Mouse (Mus musculus): ENCODE data around the gene Itgad. TPM values are rescaled to one million over a fixed set of nuclear protein-coding genes. Genes with fewer than 3 reads are reported as not detected.

Itgad gene
- polyA plus RNA-seq, 1 experiment from 2014 or later: not detected

DNA sequence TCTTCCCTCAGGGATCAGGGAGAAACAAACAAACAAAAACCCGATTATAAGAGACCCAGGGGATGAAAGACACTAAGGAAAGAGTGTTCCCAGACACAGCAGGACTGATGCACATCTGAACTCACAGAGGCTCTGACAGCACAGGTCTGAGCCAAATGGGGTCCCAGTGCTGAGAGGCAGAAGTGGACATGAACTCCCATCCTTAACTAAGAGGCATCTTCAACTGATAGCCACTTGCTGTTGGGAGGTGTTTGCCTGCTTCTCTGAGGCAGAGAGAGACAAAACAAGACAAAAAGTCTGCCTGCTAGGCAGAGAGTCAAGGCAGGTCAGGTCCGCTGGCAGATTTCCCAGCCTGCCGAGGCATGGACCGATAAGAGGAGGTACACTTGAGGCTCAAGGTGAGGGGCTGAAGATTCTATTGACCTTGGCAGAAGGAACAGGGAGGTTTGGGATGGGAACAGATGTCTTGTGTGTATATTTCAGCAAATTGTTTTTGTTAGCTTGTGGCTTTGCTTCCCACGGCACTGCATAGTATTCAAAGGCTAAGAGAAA, 102.7 kb downstream of the Itgad start:
- ATAC-seq (ENCODE audit: low read depth) (no peak), DNase-seq (no peak)
- H3K36me3 ChIP-seq: no peaks in the 10 kb centered on the region
- H3K27ac ChIP-seq: no peak overlapping the region
- H3K4me1 ChIP-seq (replicated peaks): peaks cover 27% of the 10 kb centered on the region
- no peak overlapping the region for H3K9ac ChIP-seq
- H3K27me3 ChIP-seq: peaks cover 70% of the 10 kb centered on the region
- no peak overlapping the region for H3K4me3 ChIP-seq (replicated peaks)
- H3K9me3 ChIP-seq (replicated peaks): no peaks in the 10 kb centered on the region
- H3K4me2 ChIP-seq: no peak overlapping the region
- WGBS (ENCODE audit: insufficient replicate concordance): 52% methylated on average over 5 of the region's 5 CpGs

DNA sequence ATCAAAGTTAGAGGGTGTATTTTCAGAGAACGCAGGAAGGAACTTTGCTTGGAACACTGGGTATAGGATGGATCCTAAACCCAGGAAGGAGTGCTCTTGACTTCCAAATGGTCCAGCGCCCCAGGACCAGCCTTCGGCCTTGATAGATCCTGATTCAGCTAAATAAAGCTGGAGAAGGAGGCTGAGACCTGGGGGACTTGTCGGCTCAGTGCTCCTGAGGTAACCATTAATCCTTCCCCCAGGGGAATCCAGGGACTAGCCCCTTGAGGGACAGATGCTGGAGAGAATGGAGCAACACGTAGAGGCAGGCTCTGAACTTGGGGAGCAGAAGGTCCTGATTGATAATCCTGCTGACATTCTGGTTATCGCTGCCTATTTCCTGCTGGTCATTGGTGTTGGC, 111.2 kb downstream of the Itgad start, which contains the start of gene Slc5a2:
Slc5a2 (plus strand) TSS at position 247 of the 400 bp plus-strand sequence.
- Histone ChIP-seq H3K27ac (no peak within 1 kb of the TSS), H3K4me3 (replicated peaks) (no peak within 1 kb of the TSS), H3K4me1 (replicated peaks) (peaks cover 20% of the 10 kb centered on the region), H3K4me2 (no peak within 1 kb of the TSS), H3K36me3 (no peaks in the 10 kb centered on the region), H3K27me3 (peaks cover 35% of the 10 kb centered on the region), H3K9ac (no peak within 1 kb of the TSS), H3K9me3 (replicated peaks) (no peaks in the 10 kb centered on the region)
- 69% methylated on average over 6 of the region's 6 CpGs for WGBS (ENCODE audit: insufficient replicate concordance)
- ATAC-seq (ENCODE audit: low read depth) (no peak), DNase-seq (no peak)

DNA sequence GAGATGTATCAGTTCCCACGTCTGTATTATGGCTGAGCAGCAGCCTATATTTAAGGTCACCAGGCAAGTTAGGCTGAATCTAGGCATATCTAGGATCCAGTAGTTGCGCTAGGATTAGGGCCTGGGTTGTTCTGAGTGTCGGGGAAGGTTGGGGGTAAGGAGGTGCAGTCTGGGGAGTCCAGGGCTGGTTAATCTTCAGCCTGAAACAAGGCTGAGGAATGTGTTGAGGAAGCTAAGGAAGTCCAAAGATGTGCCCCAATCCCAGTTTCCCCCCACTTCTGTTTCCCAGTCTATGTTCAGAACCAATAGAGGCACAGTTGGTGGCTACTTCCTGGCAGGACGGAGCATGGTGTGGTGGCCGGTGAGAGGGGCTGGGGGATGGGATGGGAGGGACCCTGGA, 111.9 kb downstream of the Itgad start:
- WGBS (ENCODE audit: insufficient replicate concordance): 65% methylated on average over 5 of the region's 5 CpGs
- peaks cover 27% of the 10 kb centered on the region for H3K4me1 ChIP-seq (replicated peaks)
- H3K4me2 ChIP-seq: no peak overlapping the region
- no peak overlapping the region for H3K9ac ChIP-seq
- H3K4me3 ChIP-seq (replicated peaks): no peak overlapping the region
- H3K9me3 ChIP-seq (replicated peaks): no peaks in the 10 kb centered on the region
- peaks cover 30% of the 10 kb centered on the region for H3K27me3 ChIP-seq
- peaks cover 5% of the 10 kb centered on the region for H3K36me3 ChIP-seq
- ATAC-seq (ENCODE audit: low read depth) (no peak), DNase-seq (no peak)
- H3K27ac ChIP-seq: no peak overlapping the region

DNA sequence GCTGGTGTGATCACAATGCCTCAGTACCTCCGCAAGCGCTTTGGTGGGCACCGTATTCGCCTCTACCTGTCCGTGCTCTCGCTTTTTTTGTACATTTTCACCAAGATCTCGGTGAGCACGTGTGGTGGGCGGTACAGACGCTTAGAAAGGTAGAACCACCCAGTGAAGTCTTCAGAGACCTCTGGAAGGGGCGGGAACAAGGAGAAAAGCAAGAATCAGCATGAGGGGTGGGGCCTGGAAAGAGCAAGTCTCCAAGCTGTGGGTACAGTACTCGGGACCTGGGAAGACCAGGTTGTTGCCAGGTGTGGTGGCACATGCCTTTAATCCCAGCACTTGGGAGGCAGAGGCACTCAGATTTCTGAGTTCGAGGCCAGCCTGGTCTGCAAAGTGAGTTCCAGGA, 113.2 kb downstream of the Itgad start:
- DNase-seq (no peak), ATAC-seq (ENCODE audit: low read depth) (no peak)
- Histone ChIP-seq H3K4me2 (no peak overlapping the region), H3K27ac (no peak overlapping the region), H3K9me3 (replicated peaks) (no peaks in the 10 kb centered on the region), H3K27me3 (peaks cover 29% of the 10 kb centered on the region), H3K4me1 (replicated peaks) (peaks cover 37% of the 10 kb centered on the region), H3K36me3 (peaks cover 19% of the 10 kb centered on the region), H3K4me3 (replicated peaks) (no peak overlapping the region), H3K9ac (no peak overlapping the region)
- WGBS (ENCODE audit: insufficient replicate concordance): 59% methylated on average over 13 of the region's 13 CpGs

DNA sequence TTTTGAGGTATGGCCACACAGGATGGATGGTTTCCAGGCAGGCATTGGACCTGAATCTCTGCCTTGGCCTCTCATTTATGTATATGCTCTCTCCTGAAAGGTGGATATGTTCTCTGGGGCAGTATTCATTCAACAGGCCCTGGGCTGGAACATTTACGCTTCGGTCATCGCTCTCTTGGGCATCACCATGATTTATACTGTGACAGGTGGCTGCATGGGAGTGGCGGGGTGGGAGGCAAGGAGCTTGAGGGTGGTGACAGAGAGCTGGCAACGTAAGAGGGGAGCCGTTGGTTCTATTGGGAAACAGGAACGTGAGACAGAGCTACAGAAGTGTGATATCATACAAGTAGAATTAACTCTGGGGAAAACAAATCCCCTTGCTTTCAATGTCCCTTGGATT, 113.6 kb downstream of the Itgad start:
- WGBS (ENCODE audit: insufficient replicate concordance): 80% methylated on average over 7 of the region's 7 CpGs
- no peak overlapping the region for H3K4me2 ChIP-seq
- no peak overlapping the region for H3K4me3 ChIP-seq (replicated peaks)
- no peak for ATAC-seq (ENCODE audit: low read depth)
- H3K36me3 ChIP-seq: peaks cover 23% of the 10 kb centered on the region
- H3K4me1 ChIP-seq (replicated peaks): peaks cover 37% of the 10 kb centered on the region
- no peaks in the 10 kb centered on the region for H3K9me3 ChIP-seq (replicated peaks)
- no peak overlapping the region for H3K27ac ChIP-seq
- H3K9ac ChIP-seq: no peak overlapping the region
- DNase-seq: no peak
- peaks cover 25% of the 10 kb centered on the region for H3K27me3 ChIP-seq

DNA sequence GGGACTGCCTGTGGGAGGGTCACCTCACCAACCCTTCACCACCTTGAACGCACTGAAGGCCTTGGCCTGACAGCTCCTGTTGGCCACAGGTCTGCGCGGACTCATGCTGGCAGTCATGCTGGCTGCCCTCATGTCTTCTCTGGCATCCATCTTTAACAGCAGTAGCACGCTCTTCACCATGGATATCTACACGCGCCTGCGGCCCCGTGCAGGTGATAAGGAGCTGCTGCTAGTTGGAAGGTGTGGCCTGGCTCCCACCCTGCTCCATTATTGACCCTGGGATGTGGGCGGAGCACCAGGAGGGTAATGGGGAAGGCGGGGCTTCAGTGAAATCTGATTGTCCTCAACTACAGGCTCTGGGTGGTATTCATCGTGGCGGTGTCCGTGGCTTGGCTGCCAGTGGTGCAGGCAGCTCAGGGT, 116.3 kb downstream of the Itgad start:
- H3K9ac ChIP-seq: peak overlapping the region; percentile 54
- peaks cover 37% of the 10 kb centered on the region for H3K4me1 ChIP-seq (replicated peaks)
- H3K4me2 ChIP-seq: peak overlapping the region; percentile 53
- H3K36me3 ChIP-seq: peaks cover 49% of the 10 kb centered on the region
- 20% methylated on average over 13 of the region's 13 CpGs for WGBS (ENCODE audit: insufficient replicate concordance)
- H3K4me3 ChIP-seq (replicated peaks): peak overlapping the region; percentile 28
- H3K9me3 ChIP-seq (replicated peaks): no peaks in the 10 kb centered on the region
- DNase-seq (peak; percentile 93), ATAC-seq (ENCODE audit: low read depth) (peak; percentile 98)
- H3K27me3 ChIP-seq: peaks cover 11% of the 10 kb centered on the region
- H3K27ac ChIP-seq: peak overlapping the region; percentile 87

DNA sequence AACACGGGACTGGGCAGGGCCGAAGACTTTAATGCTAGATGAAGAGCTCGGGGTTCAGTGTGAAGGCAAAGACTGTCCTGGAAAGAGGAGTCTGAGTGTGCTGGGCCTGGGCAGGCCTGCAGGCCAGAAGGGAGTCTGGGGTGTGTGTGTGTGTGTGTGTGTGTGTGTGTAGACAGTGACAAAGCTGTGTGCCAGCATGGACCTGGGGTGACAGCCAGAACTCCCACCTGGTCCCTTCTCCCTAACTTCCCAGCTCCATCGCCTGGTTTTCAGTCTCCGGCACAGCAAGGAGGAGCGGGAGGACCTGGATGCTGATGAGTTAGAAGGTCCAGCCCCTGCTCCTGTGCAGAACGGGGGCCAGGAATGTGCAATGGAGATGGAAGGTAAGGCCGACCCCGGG, 117.3 kb downstream of the Itgad start:
- no peaks in the 10 kb centered on the region for H3K9me3 ChIP-seq (replicated peaks)
- peak overlapping the region; percentile 87 for H3K27ac ChIP-seq
- H3K36me3 ChIP-seq: peaks cover 60% of the 10 kb centered on the region
- 92% methylated on average over 9 of the region's 9 CpGs for WGBS (ENCODE audit: insufficient replicate concordance)
- H3K4me2 ChIP-seq: peak overlapping the region; percentile 53
- ATAC-seq (ENCODE audit: low read depth) (no peak), DNase-seq (no peak)
- H3K9ac ChIP-seq: no peak overlapping the region
- H3K4me3 ChIP-seq (replicated peaks): no peak overlapping the region
- H3K4me1 ChIP-seq (replicated peaks): peaks cover 37% of the 10 kb centered on the region
- peaks cover under 1% of the 10 kb centered on the region; the same call in 1 of the 2 replicates for H3K27me3 ChIP-seq

Other genes starting within 250 kb of the Itgad start
- gene Kat8, start 241.9 kb upstream of the Itgad start, polyA plus RNA-seq (2015; fragmentation: Nextera tagmentation; extraction: Ambion mirVana): 20.5 and 22.7 TPM in 2 replicates
- 5.8 and 6.4 TPM in 2 replicates for gene Prss8, start 224.3 kb upstream of the Itgad start, polyA plus RNA-seq (2015; fragmentation: Nextera tagmentation; extraction: Ambion mirVana)
- 4.0 and 4.1 TPM in 2 replicates for gene Prss36, start 207.7 kb upstream of the Itgad start, polyA plus RNA-seq (2015; fragmentation: Nextera tagmentation; extraction: Ambion mirVana)
- gene Fus, start 186.9 kb upstream of the Itgad start, polyA plus RNA-seq (2015; fragmentation: Nextera tagmentation; extraction: Ambion mirVana): 160 and 170 TPM in 2 replicates
- gene Pycard, start 160.5 kb upstream of the Itgad start, polyA plus RNA-seq (2015; fragmentation: Nextera tagmentation; extraction: Ambion mirVana): 23.7 and 31.2 TPM in 2 replicates
- gene Trim72, start 150.4 kb upstream of the Itgad start, polyA plus RNA-seq (2015; fragmentation: Nextera tagmentation; extraction: Ambion mirVana): not detected in 2 replicates
- gene Itgam, start 91.7 kb upstream of the Itgad start, polyA plus RNA-seq (2015; fragmentation: Nextera tagmentation; extraction: Ambion mirVana): 1.8 TPM in 2 replicates
- gene Gm49368, start 91.7 kb upstream of the Itgad start, polyA plus RNA-seq (2015; fragmentation: Nextera tagmentation; extraction: Ambion mirVana): not detected in 2 replicates
- 0.09 and 0.12 TPM in 2 replicates for gene Itgax, start 24.8 kb upstream of the Itgad start, polyA plus RNA-seq (2015; fragmentation: Nextera tagmentation; extraction: Ambion mirVana)
- gene Cox6a2, start 52.0 kb downstream of the Itgad start, polyA plus RNA-seq (2015; fragmentation: Nextera tagmentation; extraction: Ambion mirVana): 2.3 and 2.7 TPM in 2 replicates
- 8.3 and 8.4 TPM in 2 replicates for gene Armc5, start 83.0 kb downstream of the Itgad start, polyA plus RNA-seq (2015; fragmentation: Nextera tagmentation; extraction: Ambion mirVana)
- gene 9130023H24Rik, start 83.7 kb downstream of the Itgad start, polyA plus RNA-seq (2015; fragmentation: Nextera tagmentation; extraction: Ambion mirVana): 1.9 and 2.8 TPM in 2 replicates
- 14.3 and 17.8 TPM in 2 replicates for gene Tgfb1i1, start 92.4 kb downstream of the Itgad start, polyA plus RNA-seq (2015; fragmentation: Nextera tagmentation; extraction: Ambion mirVana)
- 1.6 and 2.4 TPM in 2 replicates for gene Slc5a2, start 111.3 kb downstream of the Itgad start, polyA plus RNA-seq (2015; fragmentation: Nextera tagmentation; extraction: Ambion mirVana)
- gene BC017158, start 143.8 kb downstream of the Itgad start, polyA plus RNA-seq (2015; fragmentation: Nextera tagmentation; extraction: Ambion mirVana): 16.7 and 21.4 TPM in 2 replicates